Mouse (Mus musculus): ENCODE results near the gene Tmem106c.

Tmem106c gene

GRCm38 (mm10) chr15:97963989-97964835, at the start of gene Tmem106c:
Tmem106c (plus strand) TSS chr15:97964200.
- DNase-seq, result peak; percentile 93

GRCm38 (mm10) chr15:97914331-97914747, 49.7 kb upstream of the Tmem106c start:
- DNase-seq, result no peak

- no peak for DNase-seq
Observed at GRCm38 (mm10) chr15:97917994-97918393, 46.0 kb upstream of the Tmem106c start.

DNA sequence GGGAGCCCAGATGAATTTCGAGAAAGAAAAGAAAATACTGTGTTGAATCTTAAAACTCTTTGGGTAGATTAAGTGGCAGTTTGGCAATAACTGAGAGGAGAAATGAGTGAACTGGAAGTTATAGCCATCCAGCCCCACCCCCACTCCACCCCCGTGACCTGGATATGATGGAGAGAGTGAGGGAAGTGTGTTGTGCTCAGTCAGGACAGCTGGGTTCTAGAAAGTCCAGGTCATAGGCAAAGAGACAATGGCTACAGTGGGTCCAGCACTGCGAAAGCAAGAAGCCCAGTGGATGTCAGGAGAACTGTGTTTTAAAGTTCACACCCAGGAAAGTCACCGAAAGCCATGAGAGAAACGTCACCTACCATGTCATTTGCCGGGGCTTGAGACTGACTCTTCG, 44.8 kb upstream of the Tmem106c start:
- no peak for DNase-seq

GRCm38 (mm10) chr15:97920306-97920705, 43.7 kb upstream of the Tmem106c start:
- DNase-seq, result no peak

DNA sequence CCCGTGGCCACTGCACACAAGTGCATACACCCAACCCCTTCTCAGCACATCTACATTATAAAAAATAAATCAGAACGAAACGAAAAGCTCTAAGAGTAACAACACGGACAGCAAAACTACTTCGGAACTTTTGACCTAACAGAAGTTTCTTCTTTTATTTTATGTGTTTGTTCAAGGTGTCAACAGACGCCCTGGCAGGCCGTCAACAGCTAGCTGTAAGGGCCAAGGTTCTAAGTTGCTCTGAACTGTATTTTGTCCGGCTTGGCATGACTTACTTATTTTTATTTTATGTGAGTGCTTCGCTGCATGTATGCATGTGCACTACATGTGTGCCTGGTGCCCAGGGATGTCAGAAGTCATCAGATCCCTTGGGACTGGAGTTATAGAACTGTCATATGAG, 42.2 kb upstream of the Tmem106c start:
- DNase-seq, result no peak

DNA sequence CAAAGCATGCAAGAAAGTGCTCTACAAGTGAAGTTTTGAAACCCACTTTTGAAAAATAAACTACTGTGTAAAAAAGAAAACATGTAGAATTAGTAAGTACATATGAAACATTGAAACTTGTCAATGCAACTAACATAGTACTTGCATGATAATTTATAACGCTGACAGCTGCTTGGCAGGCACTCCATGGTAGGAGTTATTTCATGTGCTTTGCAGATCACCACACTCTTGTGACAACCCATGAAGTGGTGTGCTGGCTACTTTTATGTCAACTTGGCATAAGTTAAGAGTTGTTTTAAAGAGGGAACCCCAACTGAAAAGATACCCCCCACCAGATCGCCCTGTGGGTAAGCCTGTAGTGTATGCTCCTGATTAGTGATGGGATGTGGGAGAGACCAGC, 41.6 kb upstream of the Tmem106c start:
- DNase-seq, result no peak

GRCm38 (mm10) chr15:97927018-97927417, 37.0 kb upstream of the Tmem106c start:
- DNase-seq, result no peak

GRCm38 (mm10) chr15:97927821-97928220, 36.2 kb upstream of the Tmem106c start:
- no peak for DNase-seq

DNA sequence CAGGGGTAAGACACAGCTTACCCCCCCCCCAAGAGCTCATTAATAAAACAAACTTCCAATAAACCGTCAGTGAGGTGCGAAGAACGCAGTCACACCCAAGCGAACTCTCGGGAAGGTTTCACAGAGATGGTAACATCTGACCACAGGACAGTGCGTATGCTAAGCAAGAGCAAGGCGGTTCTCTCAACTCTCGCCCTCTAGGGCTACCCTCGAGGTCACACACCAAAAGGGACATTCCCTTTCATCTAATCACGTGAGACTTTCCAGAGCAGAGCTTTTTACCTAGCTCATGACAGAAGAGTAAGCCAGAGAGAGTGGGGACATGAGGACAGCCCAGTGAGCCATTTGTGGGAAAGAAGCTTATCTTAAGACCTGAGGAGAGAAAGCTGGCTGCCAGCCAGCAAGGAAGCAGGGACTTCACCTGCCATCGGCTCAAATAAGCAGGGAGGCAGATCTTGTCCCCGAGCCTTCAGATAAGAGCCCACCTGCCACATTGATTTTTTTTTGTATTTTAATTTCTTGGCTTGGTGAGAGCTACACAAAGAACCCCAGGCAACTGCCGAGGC, 34.7 kb upstream of the Tmem106c start:
- no peak for DNase-seq

DNA sequence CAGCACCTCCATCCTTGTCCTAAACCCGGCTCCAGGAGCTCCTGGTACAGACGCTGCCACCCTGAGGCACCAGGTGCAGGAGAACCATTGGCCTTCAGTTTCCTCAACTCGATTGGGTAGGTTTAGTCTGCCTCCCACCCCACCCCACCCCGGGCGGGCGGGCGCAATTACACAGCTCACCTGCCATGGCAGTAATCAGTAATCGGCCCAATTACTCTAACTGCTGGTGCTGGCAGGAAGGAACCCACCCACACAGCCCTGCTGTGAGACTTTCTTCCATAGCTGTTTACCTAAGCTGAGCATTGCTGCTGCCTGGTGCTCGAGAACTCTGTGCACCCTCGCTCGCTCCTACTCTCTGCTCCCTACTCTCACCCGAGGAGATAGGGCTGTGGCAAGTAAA, 31.6 kb upstream of the Tmem106c start:
- no peak for DNase-seq

DNA sequence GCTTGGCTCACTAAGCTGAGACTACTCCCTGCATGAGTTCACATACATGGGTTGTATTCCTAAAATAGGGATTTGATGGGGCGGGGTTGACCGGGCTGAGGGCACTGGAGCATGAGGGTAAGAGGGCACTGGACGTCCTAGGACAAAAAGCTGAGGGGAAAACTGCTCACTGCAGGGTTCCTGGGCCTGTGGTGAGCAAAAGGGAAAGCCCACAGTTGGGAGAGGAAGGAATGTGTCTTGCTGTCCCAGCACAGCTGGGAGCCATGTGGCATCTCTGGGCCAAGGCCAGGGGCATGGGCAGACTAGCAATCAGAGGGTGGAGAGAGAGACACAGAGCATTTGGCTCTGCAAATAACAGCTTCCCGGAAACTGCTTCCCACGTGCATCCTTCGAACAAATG, 25.4 kb upstream of the Tmem106c start:
- DNase-seq, result no peak

- no peak for DNase-seq
Observed at GRCm38 (mm10) chr15:97940088-97940487, 23.9 kb upstream of the Tmem106c start.

GRCm38 (mm10) chr15:97941306-97941705, 22.7 kb upstream of the Tmem106c start:
- no peak for DNase-seq

GRCm38 (mm10) chr15:97942538-97942937, 21.5 kb upstream of the Tmem106c start:
- DNase-seq, result no peak

- DNase-seq, result no peak
Observed at GRCm38 (mm10) chr15:97943356-97943755, 20.6 kb upstream of the Tmem106c start.

GRCm38 (mm10) chr15:97944919-97945574, 19.0 kb upstream of the Tmem106c start:
- DNase-seq, result no peak

GRCm38 (mm10) chr15:97945656-97946315, 18.2 kb upstream of the Tmem106c start:
- no peak for DNase-seq

DNA sequence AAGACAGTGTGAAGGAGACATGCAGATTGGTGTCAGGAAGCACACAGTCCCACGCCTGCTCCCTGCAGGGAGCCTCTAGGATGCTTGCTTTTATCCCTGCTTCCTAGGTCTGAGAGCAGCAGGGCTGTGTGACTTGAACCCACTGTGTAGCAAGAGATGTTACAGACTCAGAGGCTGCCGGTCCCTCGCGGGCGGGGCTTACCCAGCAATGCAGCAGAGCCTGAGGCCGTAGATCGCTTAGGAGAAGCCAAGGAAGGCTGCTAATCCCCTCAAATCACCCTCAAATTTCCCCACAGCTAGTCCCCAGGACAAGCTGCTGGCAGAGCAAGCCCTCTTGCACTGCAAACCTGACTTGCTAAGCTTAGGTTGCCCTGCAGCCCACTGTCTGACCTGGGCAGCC, 15.3 kb upstream of the Tmem106c start:
- DNase-seq, result no peak

GRCm38 (mm10) chr15:97949706-97950105, 14.3 kb upstream of the Tmem106c start:
- DNase-seq, result no peak

DNA sequence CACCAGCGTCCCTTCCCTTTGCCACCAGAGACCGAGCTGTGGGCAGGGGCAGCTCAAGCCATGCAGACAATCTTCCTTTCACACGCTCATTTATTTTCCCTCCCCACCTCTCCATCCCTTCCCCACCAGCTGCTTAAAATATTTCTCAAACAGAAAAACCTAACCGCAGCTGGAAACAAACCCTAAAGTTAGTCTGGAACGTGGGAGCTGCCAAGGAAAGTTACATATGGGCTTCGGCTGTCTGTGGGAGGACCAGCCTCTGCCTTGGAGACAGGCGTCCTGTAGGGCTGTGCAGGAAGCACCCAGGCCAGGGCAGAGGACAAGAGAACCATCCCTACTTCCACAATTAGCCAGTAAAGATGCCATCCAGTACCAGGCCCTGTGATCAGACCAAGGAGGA, 13.8 kb upstream of the Tmem106c start:
- DNase-seq, result no peak

- peak; percentile 66 for DNase-seq
Observed at GRCm38 (mm10) chr15:97952137-97952888, 11.7 kb upstream of the Tmem106c start.

GRCm38 (mm10) chr15:97952889-97953189, 11.2 kb upstream of the Tmem106c start:
- no peak for DNase-seq

All from right cerebral cortex, postnatal 4 days (tissue).